Mouse (Mus musculus): Measurements from ENCODE around the gene Gorab.

The Gorab gene

GRCm38 (mm10) chr1:163355626-163356156 is 47.8 kb downstream of the Gorab start:
- DNase-seq: no peak

- no peak for DNase-seq
Observed at GRCm38 (mm10) chr1:163350988-163351387, 52.5 kb downstream of the Gorab start.

GRCm38 (mm10) chr1:163345541-163345940 is 57.9 kb downstream of the Gorab start:
- no peak for DNase-seq

- no peak for DNase-seq
Observed at GRCm38 (mm10) chr1:163344931-163345330, 58.5 kb downstream of the Gorab start.

- DNase-seq: no peak
Observed at GRCm38 (mm10) chr1:163339219-163339561, 64.3 kb downstream of the Gorab start.

GRCm38 (mm10) chr1:163338525-163339218 is 64.8 kb downstream of the Gorab start:
- DNase-seq: no peak

- DNase-seq: no peak
Observed at GRCm38 (mm10) chr1:163337821-163338220, 65.6 kb downstream of the Gorab start.
